Mouse (Mus musculus): ENCODE results near the gene Cenpm. TPM values are rescaled to one million over a fixed set of nuclear protein-coding genes. Genes with fewer than 3 reads are reported as not detected.

Gene Cenpm
- total and polyA plus RNA-seq, 2 experiments from 2014 or later: 16.7 to 22.5 TPM

GRCm38 (mm10) chr15:82204680-82205371 is 39.7 kb downstream of the Cenpm start:
- Histone ChIP-seq H3K27me3 (ENCODE audit: control insufficient read depth, insufficient read depth, low read length) (peaks cover 27% of the 10 kb centered on the region), H3K4me3 (ENCODE audit: low read depth, low read length) (no peak overlapping the region), H3K4me1 (ENCODE audit: control insufficient read depth, insufficient read depth) (peaks cover 15% of the 10 kb centered on the region; the same call in 1 of the 2 replicates), H3K27ac (ENCODE audit: low read depth) (no peak overlapping the region), H3K9me3 (replicated peaks; ENCODE audit: control insufficient read depth, low read length) (no peaks in the 10 kb centered on the region), H3K4me2 (ENCODE audit: low read depth, low read length) (no peak overlapping the region), H3K9ac (replicated peaks; ENCODE audit: low read depth, low read length) (no peak overlapping the region), H3K36me3 (replicated peaks; ENCODE audit: control insufficient read depth, insufficient read depth, low read length) (peaks cover 51% of the 10 kb centered on the region)
- ATAC-seq (ENCODE audit: insufficient read depth, low read depth) (no peak), DNase-seq (ENCODE audit: low spot score) (no peak)
- 77% methylated on average over 10 of the region's 10 CpGs for WGBS
- no peak for TF ChIP-seq CTCF (IDR thresholded peaks at IDR 0.05; ENCODE audit: low read depth)
- TF ChIP-seq EP300 (IDR thresholded peaks at IDR 0.05; ENCODE audit: low read depth): no peak

- WGBS: 86% methylated on average over 19 of the region's 20 CpGs
- H3K9me3 ChIP-seq (replicated peaks; ENCODE audit: control insufficient read depth, low read length): no peaks in the 10 kb centered on the region
- H3K36me3 ChIP-seq (replicated peaks; ENCODE audit: control insufficient read depth, insufficient read depth, low read length): peaks cover 62% of the 10 kb centered on the region
- DNase-seq (ENCODE audit: low spot score) (no peak), ATAC-seq (ENCODE audit: insufficient read depth, low read depth) (no peak)
- H3K4me3 ChIP-seq (ENCODE audit: low read depth, low read length): no peak overlapping the region
- no peak overlapping the region for H3K4me2 ChIP-seq (ENCODE audit: low read depth, low read length)
- H3K4me1 ChIP-seq (ENCODE audit: control insufficient read depth, insufficient read depth): peaks cover 15% of the 10 kb centered on the region; the same call in 1 of the 2 replicates
- peaks cover 20% of the 10 kb centered on the region for H3K27me3 ChIP-seq (ENCODE audit: control insufficient read depth, insufficient read depth, low read length)
- TF ChIP-seq EP300 (IDR thresholded peaks at IDR 0.05; ENCODE audit: low read depth) (no peak), CTCF (IDR thresholded peaks at IDR 0.05; ENCODE audit: low read depth) (no peak)
- H3K9ac ChIP-seq (replicated peaks; ENCODE audit: low read depth, low read length): no peak overlapping the region
- H3K27ac ChIP-seq (ENCODE audit: low read depth): no peak overlapping the region
Measured at GRCm38 (mm10) chr15:82203611-82204351, 40.8 kb downstream of the Cenpm start.

- H3K4me1 ChIP-seq (ENCODE audit: control insufficient read depth, insufficient read depth): peaks cover 15% of the 10 kb centered on the region; the same call in 1 of the 2 replicates
- no peak for DNase-seq (ENCODE audit: low spot score)
- no peak for TF ChIP-seq EP300 (IDR thresholded peaks at IDR 0.05; ENCODE audit: low read depth)
- TF ChIP-seq CTCF (IDR thresholded peaks at IDR 0.05; ENCODE audit: low read depth): no peak
- 95% methylated on average over 10 of the region's 10 CpGs for WGBS
- H3K27me3 ChIP-seq (ENCODE audit: control insufficient read depth, insufficient read depth, low read length): peaks cover 13% of the 10 kb centered on the region
- H3K9me3 ChIP-seq (replicated peaks; ENCODE audit: control insufficient read depth, low read length): no peaks in the 10 kb centered on the region
- no peak overlapping the region for H3K9ac ChIP-seq (replicated peaks; ENCODE audit: low read depth, low read length)
- no peak overlapping the region for H3K4me3 ChIP-seq (ENCODE audit: low read depth, low read length)
- no peak for ATAC-seq (ENCODE audit: insufficient read depth, low read depth)
- no peak overlapping the region for H3K4me2 ChIP-seq (ENCODE audit: low read depth, low read length)
- H3K36me3 ChIP-seq (replicated peaks; ENCODE audit: control insufficient read depth, insufficient read depth, low read length): peaks cover 69% of the 10 kb centered on the region
- no peak overlapping the region for H3K27ac ChIP-seq (ENCODE audit: low read depth)
Measured at GRCm38 (mm10) chr15:82203090-82203489, 41.5 kb downstream of the Cenpm start.

GRCm38 (mm10) chr15:82202086-82202485 is 42.5 kb downstream of the Cenpm start:
- Histone ChIP-seq H3K9ac (replicated peaks; ENCODE audit: low read depth, low read length) (no peak overlapping the region), H3K4me3 (ENCODE audit: low read depth, low read length) (no peak overlapping the region), H3K9me3 (replicated peaks; ENCODE audit: control insufficient read depth, low read length) (no peaks in the 10 kb centered on the region), H3K36me3 (replicated peaks; ENCODE audit: control insufficient read depth, insufficient read depth, low read length) (peaks cover 79% of the 10 kb centered on the region), H3K27ac (ENCODE audit: low read depth) (no peak overlapping the region), H3K27me3 (ENCODE audit: control insufficient read depth, insufficient read depth, low read length) (0 out of 2 replicates have a peak, but pooled peaks cover 3% of the 10 kb centered on the region), H3K4me2 (ENCODE audit: low read depth, low read length) (no peak overlapping the region), H3K4me1 (ENCODE audit: control insufficient read depth, insufficient read depth) (peaks cover 14% of the 10 kb centered on the region; the same call in 1 of the 2 replicates)
- DNase-seq (ENCODE audit: low spot score) (no peak), ATAC-seq (ENCODE audit: insufficient read depth, low read depth) (no peak)
- TF ChIP-seq CTCF (IDR thresholded peaks at IDR 0.05; ENCODE audit: low read depth) (no peak), EP300 (IDR thresholded peaks at IDR 0.05; ENCODE audit: low read depth) (no peak)
- 92% methylated on average over 6 of the region's 6 CpGs for WGBS

- no peaks in the 10 kb centered on the region for H3K4me1 ChIP-seq (ENCODE audit: control insufficient read depth, insufficient read depth)
- DNase-seq (ENCODE audit: low spot score) (no peak), ATAC-seq (ENCODE audit: insufficient read depth, low read depth) (no peak)
- no peaks in the 10 kb centered on the region for H3K9me3 ChIP-seq (replicated peaks; ENCODE audit: control insufficient read depth, low read length)
- no peaks in the 10 kb centered on the region for H3K27me3 ChIP-seq (ENCODE audit: control insufficient read depth, insufficient read depth, low read length)
- no peak overlapping the region for H3K4me3 ChIP-seq (ENCODE audit: low read depth, low read length)
- H3K4me2 ChIP-seq (ENCODE audit: low read depth, low read length): no peak overlapping the region
- 86% methylated on average over 12 of the region's 12 CpGs for WGBS
- H3K27ac ChIP-seq (ENCODE audit: low read depth): no peak overlapping the region
- peaks cover 96% of the 10 kb centered on the region for H3K36me3 ChIP-seq (replicated peaks; ENCODE audit: control insufficient read depth, insufficient read depth, low read length)
- no peak overlapping the region for H3K9ac ChIP-seq (replicated peaks; ENCODE audit: low read depth, low read length)
- no peak for TF ChIP-seq EP300 (IDR thresholded peaks at IDR 0.05; ENCODE audit: low read depth)
- TF ChIP-seq CTCF (IDR thresholded peaks at IDR 0.05; ENCODE audit: low read depth): no peak
Measured at GRCm38 (mm10) chr15:82199546-82199945, 45.0 kb downstream of the Cenpm start.

Measured in heart, postnatal 0 days (tissue).